Mouse (Mus musculus) large intestine, adult 2 months (tissue): ENCODE measurements around the gene Atp6v1c2. TPM values are rescaled to one million over a fixed set of nuclear protein-coding genes. Genes with fewer than 3 reads are reported as not detected.
A peak's percentile ranks its signal among the peaks of the same experiment; 100 is the strongest.

ENCODE experiments used
- DNase-seq: peaks from one replicate; pipeline ENCODE4 v3.0.0-alpha.2; 2012; ENCODE audit warnings: low read depth, low spot score
- WGBS: fragments of 180-500 bp; shearing (Covaris S2); methylation state at CpG from one replicate; pipeline ENCODE4 v1.1.7; 2018; 5-methylcytosine and 5-hydroxymethylcytosine counted together
- polyA plus RNA-seq: library from polyadenylated mRNA; depleted of rRNA; stranded (reverse); fragments of >200 nt; gene quantifications from 2 replicates; pipeline ENCODE4 v1.2.3, GENCODE M21; 2012

Gene Atp6v1c2
- polyA plus RNA-seq, 1 experiment, result 0.10 TPM

- no peak for DNase-seq
- WGBS, result under 1% methylated on average over 21 of the region's 21 CpGs
Observed at GRCm38 (mm10) chr12:17266673-17266990, 62.5 kb downstream of the Atp6v1c2 start.

GRCm38 (mm10) chr12:17265971-17266672 is 63.0 kb downstream of the Atp6v1c2 start, which contains the start of gene Pdia6:
Gene Pdia6 (plus strand): TSS chr12:17266545.
- WGBS, result 1% methylated on average over 45 of the region's 48 CpGs
- DNase-seq, result peak; percentile 80

- 87% methylated on average over 2 of the region's 2 CpGs for WGBS
- no peak for DNase-seq
Observed at GRCm38 (mm10) chr12:17264826-17265225, 64.3 kb downstream of the Atp6v1c2 start.

- 70% methylated on average over 3 of the region's 3 CpGs for WGBS
- DNase-seq, result no peak
Observed at GRCm38 (mm10) chr12:17263881-17264280, 65.3 kb downstream of the Atp6v1c2 start.

- no peak for DNase-seq
- WGBS, result 93% methylated on average over 3 of the region's 3 CpGs
Observed at GRCm38 (mm10) chr12:17261005-17261404, 68.2 kb downstream of the Atp6v1c2 start.

- WGBS, result 44% methylated on average over 7 of the region's 7 CpGs
- no peak for DNase-seq
Observed at GRCm38 (mm10) chr12:17258431-17258830, 70.7 kb downstream of the Atp6v1c2 start.

GRCm38 (mm10) chr12:17256905-17257304 is 72.3 kb downstream of the Atp6v1c2 start:
- DNase-seq, result no peak
- WGBS, result 5% methylated on average over 10 of the region's 10 CpGs

- WGBS, result 87% methylated on average over 6 of the region's 6 CpGs
Observed at GRCm38 (mm10) chr12:17255602-17256001, 73.6 kb downstream of the Atp6v1c2 start.

GRCm38 (mm10) chr12:17253069-17253468 is 76.1 kb downstream of the Atp6v1c2 start:
- WGBS, result 8% methylated on average over 9 of the region's 9 CpGs
- peak; percentile 39 for DNase-seq

More at GRCm38 (mm10) chr12:17255602-17256001, 73.6 kb downstream of the Atp6v1c2 start:
- DNase-seq, result no peak

GRCm38 (mm10) chr12:17250962-17251361 is 78.2 kb downstream of the Atp6v1c2 start:
- WGBS, result 37% methylated on average over 8 of the region's 8 CpGs

GRCm38 (mm10) chr12:17242041-17242440 is 87.1 kb downstream of the Atp6v1c2 start:
- no peak for DNase-seq

More at GRCm38 (mm10) chr12:17250962-17251361, 78.2 kb downstream of the Atp6v1c2 start:
- no peak for DNase-seq

GRCm38 (mm10) chr12:17241614-17242013 is 87.5 kb downstream of the Atp6v1c2 start:
- 89% methylated on average over 9 of the region's 9 CpGs for WGBS
- DNase-seq, result no peak

- 55% methylated on average over 2 of the region's 2 CpGs for WGBS
Observed at GRCm38 (mm10) chr12:17241016-17241415, 88.1 kb downstream of the Atp6v1c2 start.

GRCm38 (mm10) chr12:17239428-17239688 is 89.8 kb downstream of the Atp6v1c2 start:
- DNase-seq, result no peak

More at GRCm38 (mm10) chr12:17241016-17241415, 88.1 kb downstream of the Atp6v1c2 start:
- DNase-seq, result no peak

GRCm38 (mm10) chr12:17238588-17239427 is 90.4 kb downstream of the Atp6v1c2 start:
- DNase-seq, result no peak
- 62% methylated on average over 12 of the region's 12 CpGs for WGBS

GRCm38 (mm10) chr12:17235535-17236313 is 93.4 kb downstream of the Atp6v1c2 start:
- WGBS, result 56% methylated on average over 11 of the region's 11 CpGs

More at GRCm38 (mm10) chr12:17235535-17236313, 93.4 kb downstream of the Atp6v1c2 start:
- DNase-seq, result no peak
